Mouse (Mus musculus): ENCODE results near the gene Jade2.

- TF ChIP-seq CTCF (IDR thresholded peaks at IDR 0.05; ENCODE audit: low read depth, low read length): no peak
- no peak for TF ChIP-seq POLR2A (IDR thresholded peaks at IDR 0.05; ENCODE audit: extremely low read depth, insufficient read depth, low read length)
Measured at GRCm38 (mm10) chr11:51881041-51881730, 23.7 kb upstream of the Jade2 start.
